Mouse (Mus musculus): Measurements from ENCODE around the gene Nop2. TPM values are rescaled to one million over a fixed set of nuclear protein-coding genes. Genes with fewer than 3 reads are reported as not detected.

Gene Nop2
- polyA plus RNA-seq, 2 experiments = 48.5 to 54.2 TPM

GRCm38 (mm10) chr6:125147329-125147728 lies 15.6 kb downstream of the Nop2 start:
- no peak for TF ChIP-seq POLR2A (IDR thresholded peaks at IDR 0.05; ENCODE audit: borderline replicate concordance, extremely low read depth, insufficient read depth, insufficient read length)
- Histone ChIP-seq H3K9me3 (ENCODE audit: control insufficient read depth, low read length) (no peaks in the 10 kb centered on the region), H3K27ac (replicated peaks; ENCODE audit: low read depth, low read length) (0 out of 2 replicates have a peak overlapping the region, but pooled peaks have one; percentile 19), H3K4me3 (replicated peaks; ENCODE audit: low read length) (no peak overlapping the region), H3K4me2 (replicated peaks; ENCODE audit: low read depth, low read length, severe bottlenecking) (peak overlapping the region; percentile 90; the same call in 1 of the 2 replicates), H3K4me1 (ENCODE audit: control insufficient read depth, insufficient read depth, low read length) (peaks cover 20% of the 10 kb centered on the region), H3K9ac (ENCODE audit: low read depth, low read length, severe bottlenecking) (peak overlapping the region; percentile 87), H3K36me3 (ENCODE audit: control insufficient read depth, insufficient read depth, low read length) (peaks cover 39% of the 10 kb centered on the region), H3K27me3 (ENCODE audit: control insufficient read depth, insufficient read depth, low read length) (no peaks in the 10 kb centered on the region)
- WGBS = 61% methylated on average over 10 of the region's 10 CpGs
- peak; percentile 53 for DNase-seq (ENCODE audit: low spot score)
- ATAC-seq (ENCODE audit: low FRiP score, low read depth) = peak; percentile 27

GRCm38 (mm10) chr6:125148251-125148925 lies 16.7 kb downstream of the Nop2 start:
- Histone ChIP-seq H3K9ac (ENCODE audit: low read depth, low read length, severe bottlenecking) (peak overlapping the region; percentile 31; the same call in 1 of the 2 replicates), H3K4me3 (replicated peaks; ENCODE audit: low read length) (no peak overlapping the region), H3K4me2 (replicated peaks; ENCODE audit: low read depth, low read length, severe bottlenecking) (0 out of 2 replicates have a peak overlapping the region, but pooled peaks have one; percentile 5), H3K36me3 (ENCODE audit: control insufficient read depth, insufficient read depth, low read length) (peaks cover 42% of the 10 kb centered on the region), H3K4me1 (ENCODE audit: control insufficient read depth, insufficient read depth, low read length) (peaks cover 20% of the 10 kb centered on the region), H3K27me3 (ENCODE audit: control insufficient read depth, insufficient read depth, low read length) (no peaks in the 10 kb centered on the region), H3K27ac (replicated peaks; ENCODE audit: low read depth, low read length) (peak overlapping the region; percentile 67), H3K9me3 (ENCODE audit: control insufficient read depth, low read length) (no peaks in the 10 kb centered on the region)
- ATAC-seq (ENCODE audit: low FRiP score, low read depth) = no peak
- WGBS = 70% methylated on average over 18 of the region's 18 CpGs
- peak; percentile 27 for DNase-seq (ENCODE audit: low spot score)
- no peak for TF ChIP-seq POLR2A (IDR thresholded peaks at IDR 0.05; ENCODE audit: borderline replicate concordance, extremely low read depth, insufficient read depth, insufficient read length)

DNA sequence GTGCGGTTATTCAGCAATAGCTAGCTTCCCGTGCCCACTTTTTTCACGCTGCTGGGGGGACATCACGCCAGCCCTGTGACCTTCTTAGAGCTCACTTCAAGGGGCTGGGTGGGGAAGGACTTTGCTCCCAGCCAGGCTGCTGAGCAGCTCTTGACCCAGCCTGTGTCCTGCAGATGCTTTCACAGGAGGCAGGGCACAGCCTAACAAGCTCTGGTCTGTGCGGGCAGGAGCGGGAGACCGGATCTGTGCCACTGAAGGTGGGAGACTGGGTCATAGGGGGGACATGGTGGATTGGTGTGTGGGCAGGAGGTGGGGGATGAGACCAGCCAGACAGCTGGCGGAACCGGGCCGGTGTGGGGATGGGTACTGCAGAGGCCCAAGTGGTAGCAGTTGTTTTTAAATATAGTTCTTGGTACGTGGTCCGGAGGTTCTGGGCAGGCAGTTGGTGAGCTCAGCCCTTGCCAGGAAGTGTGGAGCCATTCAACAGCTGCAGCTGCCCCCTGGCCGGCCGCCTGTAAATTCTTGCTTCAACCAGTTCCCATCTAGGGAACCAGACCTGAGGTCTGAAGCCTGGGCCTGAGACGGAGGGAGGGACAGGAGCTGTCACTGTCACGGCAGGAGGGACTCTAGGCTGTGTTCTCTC lies 17.3 kb downstream of the Nop2 start:
- Histone ChIP-seq H3K36me3 (ENCODE audit: control insufficient read depth, insufficient read depth, low read length) (peaks cover 42% of the 10 kb centered on the region), H3K4me2 (replicated peaks; ENCODE audit: low read depth, low read length, severe bottlenecking) (no peak overlapping the region), H3K4me1 (ENCODE audit: control insufficient read depth, insufficient read depth, low read length) (peaks cover 20% of the 10 kb centered on the region), H3K27ac (replicated peaks; ENCODE audit: low read depth, low read length) (peak overlapping the region; percentile 67), H3K9ac (ENCODE audit: low read depth, low read length, severe bottlenecking) (0 out of 2 replicates have a peak overlapping the region, but pooled peaks have one; percentile 7), H3K9me3 (ENCODE audit: control insufficient read depth, low read length) (no peaks in the 10 kb centered on the region), H3K4me3 (replicated peaks; ENCODE audit: low read length) (no peak overlapping the region), H3K27me3 (ENCODE audit: control insufficient read depth, insufficient read depth, low read length) (no peaks in the 10 kb centered on the region)
- TF ChIP-seq POLR2A (IDR thresholded peaks at IDR 0.05; ENCODE audit: borderline replicate concordance, extremely low read depth, insufficient read depth, insufficient read length) = no peak
- DNase-seq (ENCODE audit: low spot score) = peak; percentile 57
- WGBS = 78% methylated on average over 16 of the region's 16 CpGs
- ATAC-seq (ENCODE audit: low FRiP score, low read depth) = peak; percentile 11; the same call in 1 of the 2 replicates

- no peak overlapping the region for H3K4me3 ChIP-seq (replicated peaks; ENCODE audit: low read length)
- TF ChIP-seq POLR2A (IDR thresholded peaks at IDR 0.05; ENCODE audit: borderline replicate concordance, extremely low read depth, insufficient read depth, insufficient read length) = no peak
- no peaks in the 10 kb centered on the region for H3K27me3 ChIP-seq (ENCODE audit: control insufficient read depth, insufficient read depth, low read length)
- peaks cover 40% of the 10 kb centered on the region for H3K36me3 ChIP-seq (ENCODE audit: control insufficient read depth, insufficient read depth, low read length)
- peaks cover 20% of the 10 kb centered on the region for H3K4me1 ChIP-seq (ENCODE audit: control insufficient read depth, insufficient read depth, low read length)
- H3K9me3 ChIP-seq (ENCODE audit: control insufficient read depth, low read length) = no peaks in the 10 kb centered on the region
- 69% methylated on average over 7 of the region's 7 CpGs for whole genome bisulfite sequencing
- ATAC-seq (ENCODE audit: low FRiP score, low read depth) (no peak), DNase-seq (ENCODE audit: low spot score) (no peak)
- no peak overlapping the region for H3K4me2 ChIP-seq (replicated peaks; ENCODE audit: low read depth, low read length, severe bottlenecking)
- H3K27ac ChIP-seq (replicated peaks; ENCODE audit: low read depth, low read length) = peak overlapping the region; percentile 67
- H3K9ac ChIP-seq (ENCODE audit: low read depth, low read length, severe bottlenecking) = 0 out of 2 replicates have a peak overlapping the region, but pooled peaks have one; percentile 7
Observed at GRCm38 (mm10) chr6:125149569-125149950, 17.9 kb downstream of the Nop2 start.

GRCm38 (mm10) chr6:125152212-125153017 lies 20.7 kb downstream of the Nop2 start:
- ATAC-seq (ENCODE audit: low FRiP score, low read depth) = no peak
- H3K4me3 ChIP-seq (replicated peaks; ENCODE audit: low read length) = no peak overlapping the region
- WGBS = 80% methylated on average over 22 of the region's 22 CpGs
- H3K36me3 ChIP-seq (ENCODE audit: control insufficient read depth, insufficient read depth, low read length) = peaks cover 58% of the 10 kb centered on the region
- no peaks in the 10 kb centered on the region for H3K27me3 ChIP-seq (ENCODE audit: control insufficient read depth, insufficient read depth, low read length)
- no peak overlapping the region for H3K9ac ChIP-seq (ENCODE audit: low read depth, low read length, severe bottlenecking)
- no peak overlapping the region for H3K27ac ChIP-seq (replicated peaks; ENCODE audit: low read depth, low read length)
- peaks cover 6% of the 10 kb centered on the region; the same call in 1 of the 2 replicates for H3K4me1 ChIP-seq (ENCODE audit: control insufficient read depth, insufficient read depth, low read length)
- no peak for DNase-seq (ENCODE audit: low spot score)
- no peaks in the 10 kb centered on the region for H3K9me3 ChIP-seq (ENCODE audit: control insufficient read depth, low read length)
- TF ChIP-seq POLR2A (IDR thresholded peaks at IDR 0.05; ENCODE audit: borderline replicate concordance, extremely low read depth, insufficient read depth, insufficient read length) = no peak
- H3K4me2 ChIP-seq (replicated peaks; ENCODE audit: low read depth, low read length, severe bottlenecking) = no peak overlapping the region

Measured in limb, embryonic 14.5 days (tissue).